15 mouse cellular contexts compared by ENCODE assay signal in the genomic region with DNA sequence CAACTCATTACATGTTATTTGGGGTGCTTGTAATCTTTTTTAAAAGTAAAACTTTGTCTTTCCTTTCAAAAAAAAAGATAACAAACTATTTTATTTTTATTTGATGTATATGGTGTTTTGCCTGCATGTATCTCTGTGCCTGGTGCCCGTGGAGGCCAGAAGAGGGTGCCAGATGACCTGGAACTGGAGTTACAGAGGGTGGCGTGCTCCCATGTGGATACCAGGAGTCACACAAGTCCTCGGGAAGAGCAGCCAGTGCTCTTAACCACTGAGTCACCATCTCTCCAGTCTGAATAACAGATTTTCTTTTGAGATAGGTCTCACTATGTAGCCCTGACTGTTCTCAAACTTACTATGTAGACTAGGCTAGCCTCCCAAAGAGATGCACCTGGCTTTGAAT.
"Had no signal": no experiment of that assay in that cellular context is flagged by ENCODE, and none has a peak within 500 bp of the region (broad histone marks: within the 10 kb centered on the region; RNA-seq: fewer than 3 reads in every experiment).

No protein-coding gene starts in this region.

- ATAC-seq: inflammation-experienced regulatory T-cells, adult 6 months; lung, postnatal 0 days; midbrain, embryonic 15.5 days had no signal

- H3K4me1 ChIP-seq: midbrain, embryonic 15.5 days; neural tube, embryonic 12.5 days; stomach, embryonic 15.5 days had no signal

- DNase-seq: kidney, adult 9 months; kidney, postnatal 36 days; layer of hippocampus, adult 9-11 months; layer of hippocampus, postnatal 36 days; lung, adult 18-20 months; lung, postnatal 36 days; thymus, adult 2 months; thymus, postnatal 25 days had no signal

- H3K27me3 ChIP-seq: limb, embryonic 15.5 days; midbrain, embryonic 15.5 days; neural tube, embryonic 12.5 days; stomach, embryonic 15.5 days had no signal

- H3K9me3 ChIP-seq: limb, embryonic 15.5 days; midbrain, embryonic 15.5 days; neural tube, embryonic 12.5 days; stomach, embryonic 15.5 days had no signal

- H3K4me3 ChIP-seq: limb, embryonic 15.5 days; midbrain, embryonic 15.5 days; neural tube, embryonic 12.5 days; stomach, embryonic 15.5 days had no signal

- H3K36me3 ChIP-seq: limb, embryonic 15.5 days; midbrain, embryonic 15.5 days; neural tube, embryonic 12.5 days; stomach, embryonic 15.5 days had no signal

- H3K27ac ChIP-seq: kidney, postnatal 0 days; limb, embryonic 15.5 days; midbrain, embryonic 15.5 days; neural tube, embryonic 12.5 days; stomach, embryonic 15.5 days had no signal

- H3K4me2 ChIP-seq: limb, embryonic 15.5 days; midbrain, embryonic 15.5 days; neural tube, embryonic 12.5 days; stomach, embryonic 15.5 days had no signal

- H3K9ac ChIP-seq: limb, embryonic 15.5 days; midbrain, embryonic 15.5 days; neural tube, embryonic 12.5 days; stomach, embryonic 15.5 days had no signal
